Mouse (Mus musculus) cerebellum, adult 2 months (tissue): ENCODE measurements at regions not wholly inside any gene's neighbourhood (a gene's known extent, or its start where the extent isn't known, plus 50 kb on each side); places are given as distances from the start of the nearest gene placed in this dataset.

Source experiments
- CTCF ChIP-seq: fragments of 200-500 bp; IDR thresholded peaks from 2 replicates; pipeline ENCODE4 v1.5.1; 2011; ENCODE audit warnings: low read depth, mild to moderate bottlenecking, control low read depth, low read length, moderate library complexity, borderline replicate concordance; ENCODE audit not compliant: insufficient read depth
- POLR2A ChIP-seq: fragments of 200-500 bp; IDR thresholded peaks from 2 replicates; pipeline ENCODE4 v1.6.1; 2011; ENCODE audit warnings: low read length, control low read depth, borderline replicate concordance; ENCODE audit not compliant: insufficient read depth

DNA sequence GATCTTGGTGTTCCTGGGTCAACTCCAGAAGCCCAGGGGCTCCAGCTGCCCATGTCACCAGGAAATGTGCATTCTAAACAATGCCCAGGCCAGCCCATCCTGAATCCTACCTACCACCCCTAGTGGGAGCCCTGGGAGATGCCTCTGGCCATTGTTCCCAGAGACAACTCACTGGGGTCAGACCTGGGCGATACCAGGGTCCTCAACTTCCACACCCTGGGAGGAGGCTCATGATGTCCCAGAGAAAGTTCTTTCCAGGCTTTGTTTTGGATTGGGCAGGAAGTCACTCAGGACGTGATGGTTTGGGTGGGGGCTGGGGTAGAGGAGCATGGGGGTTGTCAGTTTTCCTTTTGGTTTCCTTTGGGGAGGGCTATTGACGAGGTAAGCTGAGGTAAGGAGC lies 97.1 kb downstream of the Efnb1 start:
- TF ChIP-seq CTCF, result no peak
- TF ChIP-seq POLR2A, result no peak
